Mouse (Mus musculus) lung, adult 2 months (tissue): Measurements from ENCODE around the gene Wwox.

Source experiments
- CTCF ChIP-seq: fragments of 200-500 bp; IDR thresholded peaks from 2 replicates; pipeline ENCODE4 v1.5.1; 2011; ENCODE audit warnings: mild to moderate bottlenecking, low read length, control low read depth; ENCODE audit not compliant: insufficient read depth
- POLR2A ChIP-seq: fragments of 200-500 bp; IDR thresholded peaks from 2 replicates; pipeline ENCODE4 v1.6.1; 2011; ENCODE audit warnings: low read depth, mild to moderate bottlenecking, control low read depth, low read length, borderline replicate concordance; ENCODE audit errors: extremely low read depth

DNA sequence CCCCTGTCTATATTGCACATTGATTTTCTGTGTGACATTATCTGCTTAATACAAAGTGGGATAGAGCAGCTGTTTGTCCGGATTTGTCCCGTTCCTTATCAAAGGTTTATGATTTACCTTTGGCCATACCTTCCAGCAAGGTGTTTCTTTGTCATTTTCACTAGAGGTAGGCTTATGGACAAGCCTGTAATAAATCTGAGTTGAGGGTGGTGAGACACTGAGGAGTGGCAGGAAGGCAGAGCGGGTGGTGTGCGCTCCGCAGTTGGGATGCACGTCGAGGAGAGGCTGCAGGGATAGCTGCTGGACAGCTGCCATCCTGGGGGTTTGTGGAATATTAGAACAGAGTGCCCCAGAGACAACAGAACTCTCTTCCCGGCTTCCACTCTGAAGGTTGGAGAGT, 458.0 kb downstream of the Wwox start:
- TF ChIP-seq CTCF (no peak), POLR2A (no peak)
